Mouse (Mus musculus): Measurements from ENCODE around the gene Cfap126.

GRCm38 (mm10) chr1:171150838-171151391 lies 37.2 kb downstream of the Cfap126 start:
- TF ChIP-seq CTCF (IDR thresholded peaks at IDR 0.05; ENCODE audit: borderline replicate concordance, control insufficient read depth, extremely low read depth, insufficient read depth, low read length, poor library complexity) (no peak), POLR2A (IDR thresholded peaks at IDR 0.05; ENCODE audit: control insufficient read depth, extremely low read depth, insufficient read depth, low read length, poor library complexity) (no peak)
